Mouse (Mus musculus) naive thymus-derived CD4-positive, alpha-beta T cell, adult 2 months (primary cell): ENCODE data around the gene Hddc3.
"Not testable (repeated sequence)": the region's sequence is repeated elsewhere in the genome, so short reads cannot be mapped to it uniquely, and the experiment has no call there.

Experiments
- DNase-seq: peaks from one replicate; pipeline ENCODE4 v3.0.0-alpha.2; 2011; ENCODE audit warnings: low read depth

The Hddc3 gene

DNA sequence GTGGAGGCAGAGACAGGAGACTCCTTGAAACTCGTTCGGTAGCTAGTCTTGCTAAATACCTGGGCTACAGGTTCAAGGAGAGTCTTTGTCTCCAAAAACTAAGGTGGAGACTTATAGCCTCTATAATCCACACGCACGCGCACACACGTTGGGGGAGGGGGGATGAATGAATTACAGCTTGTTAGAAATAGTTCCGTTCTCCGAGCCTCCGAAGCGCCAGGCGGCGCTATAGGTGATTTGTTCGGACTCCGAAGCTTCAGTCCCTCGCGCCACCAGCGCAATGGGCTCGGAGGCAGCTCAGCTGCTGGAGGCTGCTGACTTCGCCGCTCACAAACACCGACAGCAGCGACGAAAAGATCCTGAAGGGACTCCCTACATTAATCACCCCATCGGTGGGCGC lies at the start of gene Hddc3:
Gene Hddc3, plus strand, starts transcription at position 247 of the 400 bp plus-strand sequence.
- peak; percentile 99 for DNase-seq

DNA sequence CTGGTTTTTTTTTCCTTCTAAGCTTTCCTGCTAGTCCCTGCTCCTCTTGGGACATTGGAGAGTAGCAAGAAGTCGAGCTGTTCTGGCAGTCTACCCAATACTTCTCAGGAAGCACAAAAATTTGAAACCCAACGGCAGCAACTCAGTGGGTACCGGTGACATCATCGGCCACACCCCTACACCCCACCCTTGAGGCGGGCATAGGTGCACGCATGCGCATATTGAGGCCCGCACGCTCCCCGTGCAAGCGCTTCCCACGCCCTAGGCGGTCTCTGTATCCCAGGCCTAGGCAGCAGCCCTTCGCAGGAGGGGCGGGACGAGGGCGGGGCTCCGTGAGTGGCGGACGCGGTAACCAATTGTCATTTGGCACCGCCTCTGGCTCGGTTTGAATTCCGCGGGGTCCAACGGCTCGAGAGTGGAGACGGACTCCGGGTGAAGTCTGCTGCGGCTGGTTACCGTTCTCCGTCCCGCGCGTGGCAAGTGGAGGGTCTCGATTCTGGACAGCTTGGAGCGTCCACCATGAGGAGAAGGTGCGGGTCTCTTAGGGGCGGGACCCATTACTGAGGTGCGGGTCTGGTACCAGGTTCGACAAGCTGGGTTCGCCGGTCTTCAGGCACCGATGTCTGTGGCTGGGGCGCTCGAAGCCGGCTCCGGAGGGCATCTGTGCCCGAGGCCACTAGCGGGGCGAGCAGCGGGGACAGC lies 48.7 kb upstream of the Hddc3 start, which contains the start of gene Prc1:
Gene Prc1, plus strand, starts transcription at position 389 of the 702 bp plus-strand sequence.
- DNase-seq: peak; percentile 99

DNA sequence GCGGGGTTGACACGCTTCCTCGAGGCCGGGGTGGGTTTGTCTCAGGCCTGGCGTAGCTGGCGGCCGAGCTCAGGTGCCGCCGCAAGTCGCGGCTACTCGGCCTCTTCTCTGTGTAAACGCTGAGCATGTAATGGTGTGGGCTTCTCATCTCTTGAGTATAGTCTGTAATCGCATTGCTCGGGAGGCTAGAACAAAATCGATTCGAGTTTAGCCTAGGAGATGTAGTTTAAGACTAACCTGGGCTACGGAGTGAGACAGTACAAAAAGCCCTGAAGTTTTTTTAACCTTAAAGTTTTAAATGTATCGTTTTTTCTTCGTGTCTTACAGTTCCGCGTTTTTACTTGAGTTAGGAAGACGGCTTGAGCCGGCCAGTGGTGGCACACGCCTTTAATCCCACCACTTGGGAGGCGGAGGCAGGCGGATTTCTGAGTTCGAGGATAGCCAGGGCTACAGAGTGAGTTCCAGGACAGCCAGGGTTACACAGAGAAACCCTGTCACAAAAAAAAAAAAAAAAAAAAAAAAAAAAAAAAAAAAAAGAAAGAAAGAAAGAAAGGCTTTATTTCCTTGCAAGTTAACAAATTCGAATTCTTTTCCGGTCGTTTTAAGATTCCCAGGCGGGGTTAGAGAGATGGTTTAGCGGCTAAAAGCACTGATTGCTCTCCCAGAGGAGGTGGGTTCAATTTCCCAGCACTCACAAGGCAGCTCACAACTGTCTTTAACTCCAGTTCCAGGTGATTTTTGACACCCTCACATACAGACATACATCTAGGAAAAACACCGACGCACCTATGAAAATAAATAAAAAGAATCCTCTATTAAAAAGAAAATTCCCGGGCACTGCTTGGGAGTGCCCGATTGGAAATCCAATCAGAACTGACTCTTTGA lies 47.9 kb upstream of the Hddc3 start:
- no peak for DNase-seq

DNA sequence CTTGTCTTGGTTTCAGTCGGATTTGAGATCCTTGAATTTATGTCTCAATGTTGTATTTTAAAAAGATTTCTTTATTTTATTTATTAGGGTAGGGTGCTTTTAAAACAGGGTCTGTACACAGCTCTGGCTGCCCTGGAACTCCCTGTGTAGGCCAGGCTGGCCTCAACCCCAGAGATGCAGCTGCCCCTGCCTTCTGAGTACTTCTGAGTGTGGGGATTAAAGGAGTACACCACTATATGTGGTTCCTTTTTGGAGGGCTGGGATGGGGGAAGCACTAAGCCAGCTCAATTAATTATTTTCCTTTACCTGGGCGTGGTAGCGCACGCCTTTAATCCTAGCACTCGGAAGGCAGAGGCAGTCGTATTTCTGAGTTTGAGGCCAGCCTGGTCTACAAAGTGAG lies 46.4 kb upstream of the Hddc3 start:
- DNase-seq: no peak

DNA sequence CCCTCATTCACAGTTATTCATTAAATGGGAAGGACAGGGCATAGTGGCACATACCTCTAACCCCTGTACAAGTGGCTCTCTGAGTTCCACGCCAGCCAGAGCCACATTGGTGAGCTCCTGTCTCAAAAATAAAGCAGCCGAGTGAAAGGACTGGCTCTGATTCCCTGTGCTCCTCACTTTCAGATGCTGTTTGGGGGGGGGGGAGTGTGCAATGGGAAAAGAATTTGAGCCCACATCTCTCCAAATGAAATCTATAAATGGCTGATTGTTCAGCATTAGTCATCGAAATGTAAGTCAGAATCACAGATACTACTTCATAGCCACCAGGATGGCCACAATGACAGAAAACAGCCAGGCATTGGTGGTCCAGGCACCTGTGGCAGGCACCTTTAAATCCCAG lies 45.9 kb upstream of the Hddc3 start:
- no peak for DNase-seq

DNA sequence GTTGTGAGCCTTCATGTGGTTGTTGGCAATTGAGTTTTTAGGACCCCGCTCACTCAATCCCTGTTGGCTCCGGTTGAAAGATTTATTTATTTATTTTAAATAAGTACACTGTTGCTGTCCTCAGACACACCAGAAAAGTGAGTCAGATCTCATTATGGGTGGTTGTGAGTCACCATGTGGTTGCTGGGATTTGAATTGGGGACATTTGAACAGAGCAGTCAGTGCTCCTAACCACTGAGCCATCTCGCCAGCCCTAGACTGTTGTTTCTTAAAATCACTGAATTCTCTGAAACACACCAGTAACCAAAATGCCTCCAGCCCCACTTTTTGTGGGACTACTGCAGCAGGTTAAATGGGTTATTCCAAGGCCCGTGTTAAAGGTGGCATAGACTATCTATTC lies 44.1 kb upstream of the Hddc3 start:
- DNase-seq: no peak

DNA sequence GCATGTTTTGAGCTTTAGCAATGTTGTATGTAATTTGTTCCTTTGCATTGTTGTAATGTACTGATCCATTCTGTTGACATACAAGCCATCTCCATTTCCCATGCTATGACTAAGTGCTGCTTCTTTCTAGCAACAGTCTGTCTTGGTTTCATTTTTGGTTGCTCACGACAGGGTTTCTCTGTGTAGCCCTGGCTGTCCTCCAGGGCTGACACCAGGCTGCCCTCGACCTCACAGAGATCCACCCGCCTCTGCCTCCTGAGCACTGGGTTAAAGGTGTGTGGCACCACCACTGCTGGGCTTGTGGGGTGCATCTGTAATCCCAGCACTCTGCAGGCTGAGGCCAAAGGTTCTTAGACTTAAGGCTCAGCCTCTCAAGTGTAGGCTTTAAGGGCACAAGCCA lies 43.3 kb upstream of the Hddc3 start:
- no peak for DNase-seq

DNA sequence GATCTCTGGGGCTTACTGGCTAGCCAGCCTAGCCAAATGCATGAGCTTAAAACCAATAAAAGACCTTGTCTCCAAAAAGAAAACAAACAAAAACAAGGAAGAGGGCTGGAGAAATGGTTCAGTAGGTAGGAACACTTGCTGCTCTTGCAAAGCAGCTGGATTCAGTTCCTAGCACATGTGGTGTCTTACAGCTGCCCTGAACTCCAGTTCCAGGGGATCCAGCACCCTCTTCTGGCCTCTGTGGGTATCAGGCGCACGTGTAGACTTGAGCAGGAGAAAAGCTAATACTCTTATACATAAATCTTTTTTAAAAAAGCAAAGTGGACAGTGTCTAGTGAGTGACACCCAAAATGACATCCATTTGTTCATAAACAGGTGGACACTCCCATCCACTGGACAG lies 41.4 kb upstream of the Hddc3 start:
- DNase-seq: peak; percentile 26

DNA sequence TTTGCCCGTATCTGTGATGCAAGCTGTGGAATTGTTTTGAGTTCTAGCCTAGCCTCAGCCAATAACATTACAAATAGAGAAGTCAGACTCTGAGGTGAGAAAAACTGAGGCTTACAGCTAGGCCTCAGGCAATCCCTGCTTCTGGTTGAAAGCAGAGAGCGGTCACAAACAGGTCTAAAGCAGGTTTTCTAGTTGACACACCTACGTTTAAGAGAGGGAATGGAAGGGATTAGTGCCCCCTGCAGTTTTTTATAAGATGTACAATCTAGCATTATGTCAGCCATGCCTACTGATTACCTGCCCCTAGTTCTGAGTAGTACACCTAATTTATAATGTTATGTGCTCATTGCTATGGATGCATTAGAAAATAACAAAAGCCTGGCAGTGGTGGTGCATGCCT lies 35.1 kb upstream of the Hddc3 start:
- DNase-seq: peak; percentile 43

DNA sequence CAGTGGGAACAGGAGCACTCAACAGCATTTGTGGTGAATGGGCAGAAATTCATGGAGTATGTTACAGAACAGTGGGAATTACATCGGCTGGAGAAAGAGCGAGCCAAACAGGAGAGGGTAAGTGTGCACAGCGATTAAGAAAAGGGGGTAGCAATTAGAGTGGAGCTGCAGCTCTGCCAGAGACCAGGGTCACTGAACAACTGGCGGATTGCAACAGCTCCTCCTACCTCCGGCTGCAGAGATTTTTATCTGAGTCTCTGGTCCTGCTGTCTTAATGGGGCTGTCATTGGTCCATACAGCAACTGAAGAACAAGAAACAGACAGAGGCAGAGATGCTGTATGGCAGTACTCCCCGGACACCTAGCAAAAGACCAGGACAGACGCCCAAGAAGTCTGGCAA lies 32.1 kb upstream of the Hddc3 start:
- no peak for DNase-seq

DNA sequence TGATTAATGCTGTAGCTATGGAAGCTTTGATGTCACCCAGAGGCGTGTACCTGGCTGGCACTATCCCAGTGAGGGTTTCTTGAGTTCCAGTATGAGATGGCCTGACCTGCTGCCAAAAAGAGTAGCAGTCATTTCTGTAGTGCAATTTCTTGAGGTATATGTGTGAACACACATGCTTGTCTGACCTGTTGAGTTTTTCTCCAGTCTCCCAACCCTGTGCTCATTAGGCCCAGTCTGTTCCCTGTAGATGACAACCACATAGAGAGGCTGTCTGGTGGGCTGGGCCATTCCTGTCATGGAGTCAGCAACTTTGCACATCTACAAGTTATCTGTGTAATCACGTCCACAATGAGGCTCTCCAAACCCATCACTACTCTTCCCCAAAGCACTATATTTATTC lies 27.2 kb upstream of the Hddc3 start:
- no peak for DNase-seq

DNA sequence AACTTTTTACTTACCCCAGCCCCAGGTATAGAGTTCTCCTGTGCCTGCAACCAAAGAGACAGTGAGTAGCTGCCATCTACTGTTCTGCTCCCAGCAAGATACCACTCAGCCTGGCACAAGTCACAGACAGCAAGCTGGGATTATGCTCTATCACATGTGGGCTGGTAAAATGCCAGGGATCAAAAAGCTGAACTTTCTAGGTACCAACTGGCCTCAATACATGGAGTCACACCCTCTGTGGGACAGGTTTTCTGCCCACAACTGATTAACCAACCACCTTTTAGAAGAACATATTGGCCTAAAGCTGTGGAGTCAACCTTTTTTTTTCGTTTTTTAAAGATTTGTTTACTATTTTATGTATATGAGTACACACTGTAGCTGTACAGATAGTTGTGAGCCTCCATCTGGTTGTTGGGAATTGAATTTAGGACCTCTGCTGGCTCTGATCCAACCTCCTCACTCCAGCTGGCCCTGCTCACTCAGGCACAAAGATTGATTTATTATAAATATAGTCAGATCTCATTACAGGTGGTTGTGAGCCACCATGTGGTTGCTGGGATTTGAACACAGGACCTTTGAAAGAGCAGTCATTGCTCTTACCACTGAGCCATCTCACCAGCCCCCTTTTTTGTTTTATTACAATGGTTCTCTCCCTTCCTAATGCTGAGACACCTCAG lies 25.3 kb upstream of the Hddc3 start:
- no peak for DNase-seq

DNA sequence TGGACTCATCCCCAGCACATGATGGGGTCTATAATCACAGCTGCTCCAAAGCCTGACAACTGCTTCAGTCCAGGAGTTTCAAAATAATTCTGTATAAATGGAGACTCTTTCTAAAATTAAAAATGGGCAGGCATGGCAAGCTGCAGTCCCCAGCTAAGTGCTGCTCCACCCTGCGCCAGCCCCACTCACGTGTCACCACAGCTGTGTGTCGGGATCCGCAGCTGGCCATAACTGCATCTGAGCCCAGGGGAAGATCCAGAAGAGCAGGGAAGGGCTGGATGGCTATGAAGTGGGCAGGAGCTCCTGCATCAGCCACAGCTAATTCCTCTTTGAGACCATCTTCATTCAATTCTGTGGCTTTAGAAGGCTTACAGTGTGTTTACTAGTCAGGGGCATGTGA lies 24.2 kb upstream of the Hddc3 start:
- no peak for DNase-seq

DNA sequence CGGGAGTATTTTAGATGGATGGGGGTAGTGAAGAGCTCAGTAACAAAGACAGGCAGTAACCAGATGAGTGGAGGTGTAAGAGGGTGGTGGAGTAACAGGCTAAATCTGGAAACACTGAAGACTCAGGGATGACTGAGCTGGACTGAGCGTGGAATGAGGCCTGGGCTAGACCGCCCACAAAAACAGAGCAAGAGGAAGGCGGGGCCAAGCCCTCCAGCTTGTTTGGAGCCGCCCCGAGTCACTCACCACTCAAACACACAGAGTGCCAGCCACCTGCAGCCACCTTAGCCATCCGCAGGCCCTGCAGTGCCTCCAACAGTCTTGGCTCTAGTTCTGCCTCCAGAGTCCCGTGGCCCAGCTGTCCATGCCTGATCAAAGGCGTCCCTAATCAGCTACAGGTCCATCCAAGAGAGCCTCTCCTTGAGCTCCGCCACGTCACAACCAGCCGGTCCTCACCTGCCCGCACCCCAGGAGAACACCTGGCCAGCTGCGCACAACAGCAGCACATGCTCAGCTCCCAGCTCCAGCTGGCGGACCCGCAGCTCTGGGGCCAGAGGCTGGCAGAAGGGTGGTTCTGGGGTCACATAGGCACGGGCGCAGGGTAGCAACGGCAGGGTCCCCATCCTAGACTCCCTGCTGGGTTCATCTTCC lies 22.9 kb upstream of the Hddc3 start:
- no peak for DNase-seq

DNA sequence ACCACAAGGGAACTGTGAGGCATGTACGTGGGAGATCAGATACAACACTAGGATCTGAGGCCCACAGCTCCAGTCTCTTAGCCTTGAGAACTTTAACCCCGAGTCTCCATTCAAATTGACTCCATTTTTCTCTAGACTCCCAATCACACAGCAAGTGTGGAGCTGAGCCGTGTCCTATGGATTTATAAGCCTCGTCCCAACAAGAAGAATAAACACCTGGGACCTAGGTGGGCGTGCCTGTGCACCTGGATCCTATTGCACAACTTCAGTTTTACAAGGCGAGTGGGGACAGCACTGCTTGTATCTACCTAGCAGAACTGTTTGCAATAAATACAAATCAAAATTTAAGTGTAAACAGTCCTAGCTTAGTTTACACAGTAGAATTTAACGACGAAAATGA lies 19.6 kb upstream of the Hddc3 start:
- no peak for DNase-seq

DNA sequence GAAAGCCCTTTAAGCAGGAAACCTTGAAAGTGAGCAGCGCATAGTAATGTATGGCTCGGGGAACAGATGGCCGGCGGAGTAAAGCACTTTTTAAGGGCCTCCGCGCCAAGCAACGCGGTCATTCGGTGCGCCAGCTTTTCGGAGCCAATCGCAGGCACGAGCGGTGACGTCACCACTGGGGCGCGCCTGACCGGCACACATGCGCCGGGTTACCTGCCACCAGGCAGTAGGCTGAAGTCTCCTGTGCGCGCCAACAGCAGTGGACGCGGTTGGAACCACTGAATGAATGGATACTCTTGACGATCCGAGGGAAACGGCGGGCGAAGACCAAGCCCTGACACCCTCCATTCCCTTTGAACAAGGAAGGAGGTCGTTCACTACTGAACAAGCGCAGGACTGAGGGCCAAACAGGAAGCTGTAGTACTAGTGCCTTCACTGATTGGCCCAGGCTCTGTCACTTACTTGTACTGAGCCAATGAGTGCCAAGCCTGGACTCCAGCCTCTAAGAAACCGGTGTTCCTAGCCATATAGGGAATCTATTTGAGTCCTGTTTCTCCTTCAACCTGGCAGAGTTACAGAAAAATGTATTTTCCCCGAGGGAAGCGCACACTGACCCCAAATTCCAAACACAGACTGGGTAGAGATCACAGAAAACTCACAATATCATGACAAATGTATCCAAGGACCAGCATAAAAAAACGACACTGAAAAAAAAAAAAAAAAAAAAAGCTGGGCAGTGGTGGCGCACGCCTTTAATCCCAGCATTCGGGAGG lies 18.7 kb upstream of the Hddc3 start, which contains the start of gene Rccd1:
Gene Rccd1, minus strand, starts transcription at position 412 of the 773 bp plus-strand sequence.
- DNase-seq: peak; percentile 96

DNA sequence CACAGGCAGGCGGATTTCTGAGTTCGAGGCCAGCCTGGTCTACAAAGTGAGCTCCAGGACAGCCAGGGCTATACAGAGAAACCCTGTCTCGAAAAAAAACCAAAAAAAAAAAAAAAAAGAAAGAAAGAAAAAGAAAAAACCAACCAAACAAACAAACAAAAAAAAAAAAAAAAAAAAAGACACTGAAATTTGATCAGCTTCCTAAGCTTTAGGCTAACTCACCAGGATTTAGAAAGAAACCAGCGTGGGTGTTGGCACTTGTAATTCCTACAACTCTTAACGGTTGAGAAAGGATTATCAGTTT lies 18.1 kb upstream of the Hddc3 start:
- not testable (repeated sequence) for DNase-seq

DNA sequence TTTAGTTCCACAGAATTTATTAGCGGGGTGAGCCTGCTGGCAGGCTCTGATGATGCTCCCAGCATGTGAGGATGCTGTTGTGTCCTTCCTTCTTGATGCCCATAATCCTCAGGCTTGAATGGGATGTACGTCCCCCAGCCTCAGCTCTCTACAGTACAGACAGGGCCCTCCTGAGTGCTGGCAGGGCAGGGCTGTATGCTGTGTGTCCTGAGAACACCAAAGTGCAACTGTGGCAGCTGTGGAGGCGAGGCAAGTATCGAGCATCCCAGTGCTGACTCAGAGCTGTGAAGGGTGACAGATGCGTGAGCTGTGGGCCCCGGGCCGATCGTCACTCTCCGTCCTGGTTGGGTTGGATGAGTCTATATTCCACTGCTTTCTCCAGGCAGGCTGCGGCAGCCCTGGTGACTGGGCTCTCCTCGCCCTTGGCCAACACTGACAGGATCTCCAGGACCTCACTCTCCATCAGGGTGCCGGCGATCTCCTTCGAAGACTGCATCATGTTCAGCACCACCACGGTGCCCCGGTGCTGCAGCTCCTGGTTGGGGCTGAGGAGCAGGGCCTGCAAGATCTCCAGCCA lies 17.5 kb upstream of the Hddc3 start:
- DNase-seq: no peak

DNA sequence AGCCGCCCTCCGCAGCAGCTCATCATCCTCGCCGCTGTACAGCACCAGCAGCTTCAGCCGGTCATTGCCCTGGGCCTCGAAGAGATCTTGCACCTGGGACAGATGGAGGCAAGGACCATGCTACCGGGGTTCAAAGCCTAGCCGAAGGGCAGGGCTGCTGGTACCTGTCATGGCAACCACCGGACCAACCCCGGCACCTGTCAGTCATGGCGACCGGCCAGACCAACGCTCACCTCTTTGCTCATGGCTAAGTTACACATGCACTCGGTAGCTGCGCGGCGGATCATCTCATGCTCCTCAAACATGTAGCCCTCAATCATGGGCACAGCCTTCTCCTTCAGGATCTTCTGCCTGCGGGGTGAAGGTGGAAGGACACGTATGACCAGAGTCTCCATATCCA lies 16.8 kb upstream of the Hddc3 start:
- DNase-seq: no peak

DNA sequence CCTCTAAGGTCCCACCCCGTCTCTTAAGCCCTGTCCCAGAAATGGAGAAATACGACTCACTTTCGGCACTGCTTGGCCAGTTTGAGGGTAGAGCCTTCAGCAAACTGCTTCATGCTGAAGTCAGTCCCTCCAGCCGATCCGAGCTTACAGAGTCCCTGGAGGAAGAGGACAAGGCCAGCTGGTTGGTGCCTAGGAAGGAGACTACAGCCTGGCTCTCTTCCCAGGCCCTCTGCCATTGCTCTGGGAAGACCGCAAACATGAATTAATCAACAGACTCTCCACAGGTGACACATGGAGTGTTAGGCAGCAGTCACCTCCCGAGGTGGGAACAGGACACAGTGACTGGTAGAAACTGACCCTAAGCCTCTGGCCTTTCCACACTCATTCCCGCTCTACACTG lies 12.6 kb upstream of the Hddc3 start:
- DNase-seq: no peak

DNA sequence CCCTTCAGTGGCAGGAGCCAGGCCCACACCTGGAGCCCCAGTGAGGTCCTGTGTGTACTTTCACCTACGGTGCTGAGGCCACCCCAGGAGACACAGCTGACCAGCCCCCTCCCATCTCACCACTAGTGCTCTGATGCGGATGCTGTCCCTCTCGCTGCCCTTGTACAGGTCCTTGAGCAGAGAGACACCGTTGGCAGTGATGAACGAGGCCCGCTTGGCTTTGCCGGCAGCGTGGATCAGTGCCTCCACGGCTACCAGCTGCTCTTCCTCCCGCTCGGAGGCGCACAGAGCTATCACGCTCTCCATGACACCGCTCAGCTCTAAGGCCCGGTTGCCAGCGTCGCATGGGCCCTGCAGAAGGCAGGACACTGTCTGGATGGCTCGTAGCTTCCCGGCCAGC lies 11.5 kb upstream of the Hddc3 start:
- no peak for DNase-seq
